Mouse (Mus musculus) adipocyte (in vitro differentiated cells): ENCODE measurements at regions not wholly inside any gene's neighbourhood (a gene's known extent, or its start where the extent isn't known, plus 50 kb on each side); places are given as distances from the start of the nearest gene placed in this dataset.
A peak's percentile ranks its signal among the peaks of the same experiment; 100 is the strongest.

Source experiments
- DNase-seq: peaks from one replicate; pipeline ENCODE4 v3.0.0-alpha.2; 2016; ENCODE audit warnings: low spot score

DNA sequence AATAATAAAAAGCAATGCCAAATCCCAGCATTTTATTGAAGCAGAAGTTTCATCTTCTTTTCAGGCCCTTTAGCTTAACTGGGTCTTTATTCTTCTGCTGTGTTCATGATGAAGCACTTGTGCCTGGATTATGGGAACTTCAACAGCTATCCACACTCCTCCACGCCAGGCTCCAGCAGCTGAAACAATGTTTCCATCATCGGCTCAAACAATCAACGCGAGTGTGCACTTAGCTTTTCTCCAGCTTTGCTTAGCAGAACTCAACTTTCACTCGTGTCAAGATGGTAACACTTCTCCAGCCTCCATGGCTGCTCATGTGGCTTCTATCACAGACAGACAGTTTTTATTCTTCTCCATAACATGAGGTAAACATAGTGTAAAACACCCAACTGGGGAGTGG lies 143.8 kb upstream of the Mdm1 start:
- no peak for DNase-seq

DNA sequence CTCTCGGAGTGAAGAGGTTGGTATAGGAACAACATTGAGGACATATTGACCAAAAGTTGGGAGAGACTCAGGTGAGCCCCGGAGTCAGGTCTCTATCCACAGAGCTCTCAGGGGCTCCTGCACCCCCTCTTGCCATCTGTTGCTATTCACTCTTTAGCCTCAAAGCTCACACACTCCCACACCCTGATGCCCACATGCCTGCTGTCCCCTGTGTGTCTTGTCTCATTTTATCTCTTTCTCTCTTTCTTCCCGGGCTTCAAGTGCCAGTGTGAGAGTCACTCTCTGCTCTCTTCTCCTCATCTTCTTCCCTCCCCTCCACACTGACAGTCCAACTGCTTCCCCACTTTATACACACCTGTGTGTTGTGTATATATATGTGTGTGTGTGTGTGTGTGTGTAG lies 141.0 kb upstream of the Mdm1 start:
- no peak for DNase-seq

DNA sequence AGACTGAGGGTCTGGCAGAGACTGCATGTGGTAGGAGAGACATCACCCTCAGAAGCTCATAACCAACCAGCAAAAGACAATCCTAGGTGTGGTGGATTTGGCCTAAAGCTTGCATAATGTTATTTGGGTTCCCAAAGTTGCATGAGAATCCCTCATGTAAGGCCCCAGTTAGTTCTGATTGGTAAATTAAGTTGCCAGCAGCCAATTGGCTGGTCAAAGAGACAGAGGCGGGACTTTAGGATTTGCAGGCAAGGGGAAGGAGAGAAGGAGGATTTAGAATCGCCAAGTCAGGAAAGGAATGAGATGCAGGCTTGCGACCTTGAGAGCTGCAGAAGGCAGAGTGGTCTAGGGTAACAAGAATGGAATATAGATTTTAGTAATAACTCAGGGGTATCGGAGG lies 140.1 kb upstream of the Mdm1 start:
- DNase-seq: no peak

DNA sequence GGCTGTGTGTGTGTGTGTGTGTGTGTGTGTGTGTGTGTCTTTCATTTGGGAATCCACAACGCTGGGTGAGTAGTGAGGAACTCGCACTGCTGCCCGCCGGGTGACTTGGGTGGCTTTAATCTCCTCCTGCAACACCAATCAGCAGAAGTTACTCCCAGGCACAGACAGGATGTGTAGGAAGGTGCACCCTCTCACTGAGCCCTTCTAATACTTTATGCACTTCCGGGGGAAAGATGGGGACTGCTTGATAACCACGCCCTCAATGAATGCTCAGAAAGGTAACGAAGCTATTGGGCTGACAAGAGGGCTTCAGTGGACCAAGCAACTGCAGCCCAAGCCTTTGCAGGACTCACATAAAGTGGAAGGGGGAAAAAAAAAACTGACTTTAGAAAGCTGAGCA lies 139.6 kb upstream of the Mdm1 start:
- no peak for DNase-seq

DNA sequence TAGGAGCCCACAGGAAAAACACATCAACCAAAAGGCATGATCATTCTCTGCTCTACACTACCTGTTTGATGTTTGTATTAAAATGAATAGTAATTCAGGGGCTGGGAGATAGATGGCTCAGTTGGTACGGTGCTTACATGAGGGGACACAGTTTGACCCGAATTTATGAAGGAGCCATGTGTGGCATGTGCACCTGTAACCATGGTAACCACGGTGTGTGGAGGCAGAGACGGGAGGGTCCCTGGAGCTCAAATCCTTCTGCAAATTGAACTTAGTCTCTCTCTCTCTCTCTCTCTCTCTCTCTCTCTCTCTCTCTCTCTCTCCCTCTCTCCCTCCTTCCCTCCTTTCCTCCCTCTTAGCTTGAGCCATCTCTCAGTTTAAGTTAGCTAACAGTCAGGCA lies 139.1 kb upstream of the Mdm1 start:
- DNase-seq: no peak

DNA sequence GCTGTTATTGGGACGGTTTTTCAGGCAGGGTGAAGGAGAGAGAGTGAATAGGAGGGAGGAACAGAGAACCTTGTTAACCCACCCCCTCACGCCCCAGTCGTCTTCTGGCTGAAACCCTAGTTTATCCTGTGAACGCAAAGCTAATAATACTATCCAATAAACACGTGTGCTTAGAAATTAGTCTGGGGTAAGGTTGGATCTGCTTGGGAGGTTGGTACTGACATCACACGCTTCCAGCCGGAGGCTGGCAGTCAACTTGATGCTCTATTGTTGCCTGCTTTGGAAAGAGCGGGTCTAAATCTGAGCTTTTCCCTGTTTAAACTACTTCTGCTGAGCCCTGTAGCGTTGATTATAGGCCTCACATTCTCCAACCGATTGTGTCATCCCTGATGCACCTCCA lies 138.4 kb upstream of the Mdm1 start:
- DNase-seq: no peak

DNA sequence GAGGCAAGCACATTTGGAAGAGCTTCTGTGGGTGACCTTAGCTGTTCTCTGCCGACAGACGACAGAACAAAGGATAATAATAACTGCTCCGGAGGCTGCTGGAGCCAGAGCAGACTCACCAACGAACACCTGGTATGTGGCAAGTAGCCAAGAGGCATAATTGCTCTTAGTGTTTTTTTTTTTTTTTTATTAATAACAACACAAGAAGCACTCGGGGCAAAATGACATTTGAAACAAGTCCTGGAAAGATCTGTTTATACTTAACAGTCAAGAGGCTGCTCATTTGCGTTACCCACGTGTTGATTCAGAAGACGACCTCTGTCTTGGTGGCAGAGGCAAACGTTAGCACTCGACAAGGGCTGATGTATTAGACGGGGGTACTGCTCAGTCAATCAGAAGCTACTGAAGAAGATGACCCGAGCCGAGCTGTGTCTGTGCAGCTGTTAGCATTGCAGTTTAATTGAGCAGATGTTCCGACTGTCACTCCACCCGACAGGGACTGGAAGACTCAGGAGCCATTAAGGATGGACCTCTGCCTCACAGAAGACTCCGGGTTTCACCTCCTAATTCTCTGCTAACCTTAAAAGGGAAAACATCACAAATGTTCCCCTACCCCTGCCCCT lies 137.8 kb upstream of the Mdm1 start:
- no peak for DNase-seq

DNA sequence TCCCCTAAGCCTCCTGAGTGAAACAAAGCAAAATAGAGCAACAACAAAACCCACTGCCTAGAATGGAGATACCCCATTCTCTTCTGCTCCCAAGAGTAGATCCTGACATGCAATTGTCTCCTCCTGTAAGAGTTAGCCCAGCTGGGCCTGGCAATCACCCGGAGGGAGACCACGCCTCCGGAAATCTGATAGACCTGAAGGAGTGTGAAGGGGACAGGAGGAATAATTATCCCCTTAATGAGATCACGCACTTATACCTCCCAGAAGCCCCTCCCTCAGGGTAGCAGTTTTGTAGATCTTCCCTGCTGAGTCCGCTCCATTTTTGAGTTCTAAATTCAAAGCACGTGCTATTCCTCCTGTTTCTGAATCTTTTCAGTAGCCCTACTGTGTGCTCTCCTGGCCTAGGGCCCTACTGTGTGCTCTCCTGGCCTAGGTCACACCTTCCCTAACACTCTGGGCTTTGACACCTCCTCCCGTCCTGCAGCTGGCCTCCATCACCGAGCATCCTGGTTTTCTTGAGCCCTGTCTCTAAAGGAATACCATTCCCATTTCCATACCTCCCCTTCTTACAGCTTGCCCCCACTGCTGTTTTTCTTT lies 137.2 kb upstream of the Mdm1 start:
- DNase-seq: no peak

DNA sequence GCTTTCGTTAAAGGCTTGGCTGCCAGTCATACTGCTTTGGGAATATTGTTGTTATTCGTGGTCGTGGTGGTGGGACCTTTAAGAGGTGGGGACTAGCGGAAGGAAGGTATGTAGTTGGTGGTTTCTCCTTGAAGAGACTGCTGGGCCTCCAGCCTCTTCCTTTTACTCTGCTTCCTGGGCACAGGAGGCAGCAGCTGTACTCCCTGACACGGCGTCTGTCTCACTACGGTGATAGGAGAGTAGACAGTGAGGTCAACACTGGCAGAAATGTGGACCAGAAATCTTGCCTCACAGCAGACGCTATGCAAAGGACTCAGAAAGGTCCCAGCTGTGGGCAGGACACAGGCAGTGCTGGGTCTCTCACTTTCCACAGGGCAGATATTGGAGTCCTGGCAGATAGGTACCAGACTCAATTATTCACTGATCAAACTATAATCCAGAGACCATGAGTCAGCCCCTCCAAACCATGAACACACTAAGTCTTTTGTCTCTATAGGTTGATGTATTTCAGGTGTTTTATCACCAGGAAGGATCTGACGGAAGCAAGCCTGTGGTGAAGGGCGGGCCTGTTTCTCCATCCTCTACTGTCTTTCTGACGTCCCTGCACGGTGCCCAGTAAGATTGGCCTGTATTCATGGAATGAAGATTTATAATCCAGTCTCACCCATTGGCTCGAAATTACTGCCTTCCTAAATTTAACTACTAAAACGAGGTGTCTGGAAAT lies 134.6 kb upstream of the Mdm1 start:
- DNase-seq: no peak

DNA sequence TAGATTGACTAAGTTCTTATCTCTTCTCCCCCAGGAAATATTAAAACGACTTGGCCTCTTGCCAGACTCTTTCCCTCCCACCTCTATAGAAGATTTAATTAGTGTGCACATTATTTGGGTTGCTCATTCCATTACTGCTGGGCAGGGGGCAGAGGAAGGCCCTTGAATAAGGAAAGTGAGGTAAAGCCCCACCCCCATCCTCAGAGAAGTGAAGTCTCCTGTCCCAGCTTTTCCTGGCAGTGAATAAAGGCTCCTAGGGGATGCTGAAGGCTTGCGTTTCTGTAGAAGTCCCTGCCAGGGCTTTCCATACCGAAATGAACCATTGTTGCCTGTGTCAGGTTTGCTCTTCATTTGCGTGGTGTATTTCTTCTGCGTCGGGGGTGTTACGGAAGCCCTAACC lies 133.8 kb upstream of the Mdm1 start:
- DNase-seq: no peak

DNA sequence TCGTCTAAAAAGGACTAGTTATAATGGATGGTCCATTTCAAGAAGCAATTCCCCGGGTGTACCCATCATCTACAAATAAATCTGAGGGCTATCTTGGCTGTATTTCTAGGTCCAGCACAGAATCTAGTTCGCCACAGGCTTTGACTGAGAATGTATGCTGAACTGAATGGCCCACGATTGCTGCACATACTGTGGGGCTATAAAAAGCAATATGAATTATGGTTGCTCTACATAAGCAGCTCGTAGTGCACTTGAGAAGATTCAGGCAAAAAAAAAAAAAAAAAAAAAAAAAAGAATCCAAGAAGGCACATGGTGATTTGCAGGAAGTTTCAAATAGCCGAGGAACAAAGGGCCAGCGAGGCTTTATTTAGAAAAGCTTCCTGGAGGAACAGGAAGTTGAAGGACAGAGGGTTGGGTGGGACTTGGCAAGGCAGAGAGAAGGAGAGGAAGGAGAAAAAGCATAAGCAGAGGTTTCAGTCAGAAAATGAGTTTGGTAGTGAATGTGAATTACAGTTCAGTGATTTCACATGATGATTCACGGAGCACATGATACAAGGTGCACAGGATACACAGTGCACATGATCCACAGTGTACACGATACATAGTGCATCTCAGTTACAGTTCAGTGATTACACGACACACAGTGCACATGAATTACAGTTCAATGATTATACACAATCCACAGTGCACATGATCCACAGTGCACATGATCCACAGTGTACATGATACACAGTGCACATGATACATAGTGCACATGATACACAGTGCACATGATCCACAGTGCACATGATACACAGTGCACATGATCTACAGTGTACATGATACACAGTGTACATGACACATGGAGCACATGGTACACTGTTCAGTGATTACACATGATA lies 129.7 kb upstream of the Mdm1 start:
- no peak for DNase-seq

DNA sequence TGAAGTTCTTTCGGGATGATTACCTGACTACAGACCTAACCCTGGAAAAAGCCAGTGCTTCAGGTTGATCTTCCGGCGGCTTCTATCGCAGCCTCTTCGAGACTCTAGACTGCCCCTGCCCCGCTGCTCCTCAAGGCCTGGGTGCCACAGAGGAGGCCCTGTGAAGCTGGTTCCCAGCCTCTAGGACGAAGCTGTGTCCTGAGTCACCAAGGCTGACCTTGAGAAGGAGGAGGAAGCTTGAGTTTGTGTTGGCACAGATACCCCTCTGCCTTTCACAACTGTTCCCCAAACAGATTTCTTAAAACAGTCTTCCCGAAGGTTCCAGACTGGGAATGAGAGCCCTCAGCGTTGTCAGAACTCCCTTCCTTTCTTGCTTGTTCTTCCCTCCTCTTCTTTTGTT lies 112.8 kb upstream of the Mdm1 start:
- peak; percentile 21 for DNase-seq

DNA sequence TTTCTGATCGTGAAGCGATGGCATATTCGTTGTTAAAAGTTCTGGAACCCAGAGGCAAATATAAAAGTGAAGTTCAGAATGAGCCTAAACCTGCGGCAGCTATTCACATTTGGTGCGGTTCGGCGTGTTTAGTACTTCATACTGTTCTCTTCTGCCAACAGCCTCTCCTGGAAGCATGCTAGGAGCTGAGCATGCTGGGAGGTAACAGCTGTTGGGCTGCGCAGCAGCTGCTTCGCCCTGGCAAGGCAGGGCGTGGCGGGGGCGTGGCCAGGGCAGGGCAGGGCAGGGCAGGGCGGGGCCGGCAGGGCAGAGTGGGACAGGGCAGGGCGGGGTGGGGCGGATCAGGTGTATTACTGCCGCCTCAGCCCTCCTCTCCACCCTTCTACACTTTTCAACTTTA lies 107.2 kb upstream of the Mdm1 start:
- no peak for DNase-seq

DNA sequence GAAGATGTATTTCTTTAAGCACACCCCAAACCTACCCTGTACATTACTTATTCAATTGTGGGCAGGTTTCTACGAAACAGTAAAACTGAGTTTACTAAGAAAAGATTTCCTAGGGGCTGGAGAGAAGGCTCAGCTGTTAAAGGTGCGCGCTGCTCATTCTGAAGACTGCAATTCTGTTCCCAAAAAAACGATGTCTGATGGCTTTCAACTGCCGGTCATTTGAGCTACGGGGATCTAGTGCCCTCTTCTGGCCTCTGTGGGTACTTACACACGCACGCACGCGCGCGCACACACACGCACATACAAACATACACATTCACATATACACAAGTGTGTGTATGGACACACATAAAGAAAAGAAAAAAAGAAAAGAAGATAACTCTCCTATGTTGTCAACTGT lies 106.6 kb upstream of the Mdm1 start:
- DNase-seq: no peak

DNA sequence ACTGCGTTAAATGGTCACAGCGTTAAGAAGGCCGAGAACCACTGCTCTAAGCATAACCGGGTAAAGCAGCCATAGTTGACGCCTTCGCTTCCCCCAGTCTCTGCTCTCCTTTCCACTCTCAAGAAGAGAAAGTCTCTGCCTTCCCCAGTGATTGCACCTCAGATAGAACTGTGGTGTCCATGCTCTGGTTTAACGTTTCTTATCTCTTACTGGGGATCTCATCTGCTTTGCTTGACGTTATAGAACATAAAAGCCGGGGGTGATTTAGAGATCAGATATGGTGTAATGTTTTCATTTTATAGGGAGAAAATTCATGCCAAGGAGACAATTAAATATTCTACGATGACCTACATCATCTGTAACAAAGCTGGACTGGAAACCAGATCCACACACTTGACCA lies 103.1 kb upstream of the Mdm1 start:
- DNase-seq: no peak

DNA sequence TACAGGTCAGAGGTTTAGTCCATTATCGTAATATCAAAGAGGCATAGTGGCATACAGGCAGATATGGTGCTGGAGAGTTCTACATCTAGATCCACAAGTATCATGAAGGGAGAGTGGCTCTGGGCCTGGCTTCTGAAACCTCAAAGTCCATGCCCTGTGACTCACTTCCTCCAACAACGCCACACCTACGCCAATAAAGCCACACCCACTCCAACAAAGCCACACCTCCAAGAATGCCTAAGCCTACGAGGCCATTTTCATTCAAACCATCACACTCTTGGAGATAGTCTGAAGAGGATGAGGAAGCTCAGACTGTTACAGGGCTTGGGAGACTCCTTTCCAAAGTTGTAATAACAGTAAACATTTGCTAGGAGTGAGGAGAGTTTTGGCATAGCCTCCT lies 102.6 kb upstream of the Mdm1 start:
- no peak for DNase-seq

DNA sequence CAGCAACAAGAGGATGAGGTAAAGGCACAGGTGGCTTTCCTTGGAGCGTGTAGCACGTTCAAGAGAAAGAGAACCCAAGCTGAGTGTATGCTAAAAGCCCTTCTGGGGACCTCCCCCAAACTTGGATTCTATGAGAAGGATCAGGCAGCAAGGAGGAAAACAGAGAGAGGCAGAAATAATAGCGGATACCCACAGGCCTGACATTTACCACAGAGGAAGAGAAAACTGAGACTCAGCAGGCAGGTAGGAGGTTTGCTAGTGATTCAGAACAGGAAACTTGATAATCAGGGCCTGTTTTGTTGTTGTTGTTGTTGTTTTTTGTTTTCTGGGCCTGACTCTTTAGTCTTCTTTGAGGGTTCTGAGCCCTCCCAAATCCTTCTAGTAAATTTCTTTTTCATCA lies 100.5 kb upstream of the Mdm1 start:
- DNase-seq: no peak

DNA sequence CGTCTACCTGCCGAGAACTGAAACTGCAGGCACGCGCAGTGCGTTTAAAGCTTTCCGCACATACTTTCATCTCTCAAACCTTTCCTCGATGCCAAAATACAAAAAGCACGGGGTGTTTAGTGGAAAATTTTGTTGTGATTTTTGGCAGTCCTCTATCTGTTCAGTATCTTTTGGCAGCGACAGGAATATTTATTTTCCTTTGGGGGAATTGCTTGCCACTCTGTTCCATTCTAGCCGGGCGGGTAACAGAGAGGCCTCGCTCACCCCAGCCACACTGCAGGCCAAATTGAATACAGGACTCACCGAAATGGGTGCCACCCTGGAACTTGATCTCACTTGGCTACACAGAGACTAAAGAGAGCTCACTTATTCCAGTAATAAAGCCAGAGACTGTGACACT lies 97.8 kb upstream of the Mdm1 start:
- DNase-seq: peak; percentile 30

DNA sequence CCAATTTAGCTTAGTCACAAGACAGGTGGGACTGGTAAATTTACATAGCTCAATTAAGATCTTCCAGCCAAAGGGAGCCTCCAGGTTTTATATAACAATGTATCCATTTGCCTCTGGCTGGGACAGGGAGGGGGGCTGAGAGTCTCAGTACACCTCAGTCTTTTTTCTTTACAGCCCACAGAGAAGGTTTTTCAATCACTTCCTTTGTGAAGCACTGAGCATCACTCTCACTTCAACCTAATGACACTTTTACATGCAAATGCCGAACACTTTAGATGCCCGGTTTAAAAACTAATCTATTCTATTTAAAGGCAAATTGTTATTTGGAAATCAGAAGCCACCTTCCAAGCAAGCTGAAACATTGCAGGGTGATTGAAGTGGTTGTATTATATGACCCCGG lies 96.8 kb upstream of the Mdm1 start:
- DNase-seq: no peak

DNA sequence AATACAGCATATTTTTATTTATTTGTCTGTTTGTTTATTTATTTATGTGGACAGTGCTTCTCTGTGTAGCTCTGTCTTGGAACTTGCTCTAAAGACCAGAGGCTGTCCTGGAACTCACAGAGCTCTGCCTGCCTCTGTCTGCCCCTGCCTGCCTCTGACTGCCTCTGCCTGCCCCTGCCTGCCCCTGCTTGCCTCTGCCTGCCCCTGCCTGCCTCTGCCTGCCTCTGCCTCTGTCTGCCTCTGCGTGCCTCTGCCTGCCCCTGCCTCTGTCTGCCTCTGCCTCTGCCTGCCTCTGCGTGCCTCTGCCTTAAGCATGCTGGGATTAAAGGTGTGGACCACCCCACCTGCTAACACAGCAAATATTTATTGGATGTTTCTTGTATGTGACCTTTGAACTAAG lies 96.2 kb upstream of the Mdm1 start:
- no peak for DNase-seq

DNA sequence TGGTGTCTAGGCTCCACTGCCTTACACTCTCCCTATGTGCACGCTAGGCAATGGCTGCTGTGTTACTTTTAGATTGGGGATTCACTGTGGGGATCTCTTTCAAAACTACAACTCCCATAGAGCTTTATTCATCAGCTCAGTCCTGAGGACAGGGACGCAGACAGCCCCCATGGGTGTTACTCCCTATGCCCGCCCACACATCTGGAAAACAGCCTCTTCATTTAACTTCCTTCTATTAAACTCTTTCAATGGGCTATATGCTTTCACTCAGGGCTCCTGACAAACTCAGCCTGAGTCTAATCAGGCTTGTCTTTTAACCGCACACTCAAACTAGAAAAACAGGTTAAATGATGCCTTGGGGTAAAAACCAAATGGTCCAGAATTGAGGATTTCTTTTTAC lies 95.3 kb upstream of the Mdm1 start:
- DNase-seq: no peak

DNA sequence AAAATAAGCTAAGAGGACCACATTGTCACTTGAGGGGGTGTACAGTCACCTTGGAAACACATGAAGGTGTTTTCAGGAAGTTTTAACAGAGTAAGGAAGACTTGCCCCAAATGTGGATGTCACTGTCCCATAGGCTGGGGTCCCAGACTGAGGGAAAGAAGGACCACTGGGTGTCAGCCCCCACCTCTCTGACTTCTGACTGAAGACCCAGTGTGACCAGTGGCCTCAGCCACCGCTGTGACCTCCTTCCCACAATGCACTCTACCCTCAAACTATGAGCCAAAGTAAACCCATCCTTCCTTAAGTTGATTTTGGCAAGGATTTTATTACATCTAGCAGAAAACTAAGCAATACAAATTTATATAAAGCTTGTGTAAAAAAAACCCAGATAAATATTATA lies 94.8 kb upstream of the Mdm1 start:
- DNase-seq: no peak

DNA sequence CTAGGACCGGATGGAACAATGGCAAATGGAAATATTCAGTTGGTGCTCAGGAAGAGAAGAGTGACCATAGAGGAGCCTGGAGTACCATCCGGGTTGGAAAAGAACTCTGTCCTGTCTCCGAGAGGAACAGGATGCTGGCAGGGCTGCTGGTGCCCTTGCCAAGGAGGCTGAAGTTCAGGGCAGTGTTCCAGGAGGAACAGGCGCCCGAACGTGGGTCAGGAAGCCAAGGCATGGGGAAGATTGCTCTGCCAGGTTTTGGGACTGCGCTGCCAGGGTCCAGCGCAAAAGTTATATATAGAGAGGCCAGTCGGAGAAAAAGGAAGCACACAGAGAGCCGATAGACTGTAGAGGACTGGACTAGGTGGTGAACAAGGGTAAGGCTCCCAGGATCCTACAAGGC lies 92.3 kb upstream of the Mdm1 start:
- DNase-seq: peak; percentile 71
